Mouse (Mus musculus) lung, embryonic 15.5 days (tissue): ENCODE data around the gene Sp6. TPM values are rescaled to one million over a fixed set of nuclear protein-coding genes. Genes with fewer than 3 reads are reported as not detected.
A peak's percentile ranks its signal among the peaks of the same experiment; 100 is the strongest.

Experiments used
- ATAC-seq: fragments of 200-750 bp; cut with Nextera tagmentation; 2 replicates; pipeline ENCODE4 v1.8.0; 2017; ENCODE audit warnings: moderate number of reproducible peaks, borderline replicate concordance; ENCODE audit not compliant: low FRiP score, low TSS enrichment; ENCODE audit errors: extremely low read depth
- H3K27ac ChIP-seq: fragments of 300-500 bp; sonication (generic); 2 replicates; pipeline ENCODE4 v1.5.1; 2015; ENCODE audit warnings: moderate library complexity, mild to moderate bottlenecking, inconsistent platforms
- H3K27me3 ChIP-seq: fragments of 300-500 bp; sonication (generic); 2 replicates; pipeline ENCODE4 v1.6.1; 2015; ENCODE audit warnings: inconsistent platforms
- H3K36me3 ChIP-seq: fragments of 300-500 bp; sonication (generic); 2 replicates; pipeline ENCODE4 v1.6.1; 2015; ENCODE audit warnings: inconsistent platforms
- H3K4me1 ChIP-seq: fragments of 300-500 bp; sonication (generic); 2 replicates; pipeline ENCODE4 v1.6.1; 2015; ENCODE audit warnings: inconsistent platforms
- H3K4me2 ChIP-seq: fragments of 300-500 bp; sonication (generic); 2 replicates; pipeline ENCODE4 v1.6.1; 2015; ENCODE audit warnings: inconsistent platforms, mild to moderate bottlenecking, moderate library complexity
- H3K4me3 ChIP-seq: fragments of 300-500 bp; sonication (generic); 2 replicates; pipeline ENCODE4 v1.5.1; 2015; ENCODE audit warnings: mild to moderate bottlenecking, inconsistent platforms
- H3K9ac ChIP-seq: fragments of 300-500 bp; sonication (generic); 2 replicates; pipeline ENCODE4 v1.6.1; 2015; ENCODE audit warnings: inconsistent platforms
- H3K9me3 ChIP-seq: fragments of 300-500 bp; sonication (generic); 2 replicates; pipeline ENCODE4 v1.6.1; 2016; ENCODE audit warnings: inconsistent platforms
- WGBS: fragments of 180-500 bp; shearing (Covaris S2); methylation state at CpG from one replicate; pipeline ENCODE4 v1.1.7; 2015; 5-methylcytosine and 5-hydroxymethylcytosine counted together
- polyA plus RNA-seq: library from polyadenylated mRNA; unstranded; fragments of >200 nt; fragmentation: Nextera tagmentation; extraction: Ambion mirVana; gene quantifications from 2 replicates; pipeline ENCODE4 v1.2.1, GENCODE M21; 2015

The Sp6 gene
- polyA plus RNA-seq, 1 experiment from 2014 or later: 0.72 TPM

- Histone ChIP-seq H3K27ac (peak overlapping the region; percentile 84), H3K9ac (peak overlapping the region; percentile 60), H3K4me2 (peak overlapping the region; percentile 81), H3K4me1 (peaks cover 17% of the 10 kb centered on the region), H3K36me3 (no peaks in the 10 kb centered on the region), H3K9me3 (no peaks in the 10 kb centered on the region), H3K27me3 (no peaks in the 10 kb centered on the region), H3K4me3 (peak overlapping the region; percentile 57)
- WGBS: 12% methylated on average over 15 of the region's 15 CpGs
- no peak for ATAC-seq
Observed at GRCm38 (mm10) chr11:97030426-97030825, 17.2 kb downstream of the Sp6 start.

DNA sequence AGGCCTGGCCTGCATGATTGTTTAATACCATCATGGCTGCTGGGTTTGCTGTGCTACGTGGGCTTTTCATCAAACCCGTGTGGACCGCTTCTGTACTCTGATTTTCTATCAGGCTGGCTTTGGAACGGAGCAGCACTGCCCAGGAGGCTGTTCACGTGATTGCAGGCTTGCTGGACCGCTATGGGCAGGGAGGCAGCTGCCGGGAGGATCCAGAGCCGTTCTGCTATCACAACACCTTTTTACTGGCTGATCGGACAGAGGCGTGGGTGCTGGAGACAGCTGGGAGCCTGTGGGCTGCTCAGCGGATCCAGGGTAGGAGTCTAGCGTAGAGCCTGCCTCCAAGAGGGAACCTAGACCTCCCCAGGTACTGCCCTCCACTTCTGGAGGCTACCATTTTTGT is 18.8 kb downstream of the Sp6 start:
- Histone ChIP-seq H3K9me3 (no peaks in the 10 kb centered on the region), H3K4me3 (no peak overlapping the region), H3K9ac (no peak overlapping the region), H3K36me3 (no peaks in the 10 kb centered on the region), H3K27me3 (no peaks in the 10 kb centered on the region), H3K4me1 (peaks cover 12% of the 10 kb centered on the region), H3K4me2 (no peak overlapping the region), H3K27ac (no peak overlapping the region)
- whole genome bisulfite sequencing: 69% methylated on average over 12 of the region's 12 CpGs
- ATAC-seq: no peak

DNA sequence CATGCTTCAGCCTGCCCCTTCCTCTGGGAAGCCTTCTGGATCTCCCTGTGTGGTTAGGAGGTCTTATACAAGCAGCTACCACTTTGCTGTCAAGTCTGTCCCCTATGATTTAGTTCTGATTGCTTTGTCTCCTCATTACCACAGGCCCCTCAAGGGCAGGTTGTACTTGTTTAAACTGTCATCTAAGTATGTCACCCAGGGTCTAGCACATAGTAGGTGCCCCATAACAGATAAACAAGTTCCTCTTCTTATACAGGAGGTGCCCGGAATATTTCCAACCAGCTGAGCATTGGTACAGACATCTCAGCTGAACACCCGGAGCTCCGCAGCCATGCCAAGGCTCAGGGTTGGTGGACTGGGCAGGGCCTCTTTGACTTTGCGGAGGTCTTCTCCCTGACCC is 19.3 kb downstream of the Sp6 start:
- H3K36me3 ChIP-seq: no peaks in the 10 kb centered on the region
- no peaks in the 10 kb centered on the region for H3K9me3 ChIP-seq
- H3K9ac ChIP-seq: no peak overlapping the region
- no peak overlapping the region for H3K4me3 ChIP-seq
- H3K4me1 ChIP-seq: peaks cover 12% of the 10 kb centered on the region
- WGBS: 96% methylated on average over 4 of the region's 4 CpGs
- H3K27me3 ChIP-seq: no peaks in the 10 kb centered on the region
- H3K4me2 ChIP-seq: no peak overlapping the region
- no peak for ATAC-seq
- H3K27ac ChIP-seq: no peak overlapping the region

GRCm38 (mm10) chr11:97033781-97034180 is 20.6 kb downstream of the Sp6 start:
- no peak overlapping the region for H3K27ac ChIP-seq
- H3K36me3 ChIP-seq: no peaks in the 10 kb centered on the region
- no peaks in the 10 kb centered on the region for H3K9me3 ChIP-seq
- ATAC-seq: no peak
- H3K9ac ChIP-seq: no peak overlapping the region
- 85% methylated on average over 4 of the region's 4 CpGs for WGBS
- no peaks in the 10 kb centered on the region for H3K27me3 ChIP-seq
- H3K4me1 ChIP-seq: peaks cover 12% of the 10 kb centered on the region
- no peak overlapping the region for H3K4me3 ChIP-seq
- no peak overlapping the region for H3K4me2 ChIP-seq

- no peak overlapping the region for H3K4me3 ChIP-seq
- H3K9ac ChIP-seq: no peak overlapping the region
- H3K4me2 ChIP-seq: no peak overlapping the region
- no peak for ATAC-seq
- no peaks in the 10 kb centered on the region for H3K27me3 ChIP-seq
- H3K36me3 ChIP-seq: no peaks in the 10 kb centered on the region
- H3K9me3 ChIP-seq: no peaks in the 10 kb centered on the region
- peaks cover 7% of the 10 kb centered on the region; the same call in 1 of the 2 replicates for H3K4me1 ChIP-seq
- no peak overlapping the region for H3K27ac ChIP-seq
- WGBS: 60% methylated on average over 5 of the region's 5 CpGs
Observed at GRCm38 (mm10) chr11:97036141-97036540, 22.9 kb downstream of the Sp6 start.

DNA sequence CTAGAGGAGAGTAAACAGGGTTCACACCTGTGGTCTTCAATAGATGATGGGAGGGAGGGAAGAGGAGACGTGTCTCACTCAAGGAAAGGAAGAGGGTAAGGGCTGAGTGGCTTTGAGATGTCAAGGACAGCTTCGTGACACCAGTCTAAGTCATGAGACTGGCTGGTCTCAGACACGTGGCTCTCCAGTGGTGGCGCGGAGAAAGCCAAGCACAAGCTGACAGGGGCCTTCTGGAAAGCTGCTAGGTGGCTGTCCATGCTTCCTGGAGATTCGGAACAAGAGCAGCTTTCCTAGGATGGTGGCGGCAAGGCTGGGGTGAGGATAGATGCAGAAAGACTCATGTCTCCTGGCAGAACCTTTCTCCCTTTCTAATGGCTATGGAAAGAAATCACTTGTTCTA is 25.7 kb downstream of the Sp6 start:
- no peak overlapping the region for H3K9ac ChIP-seq
- H3K36me3 ChIP-seq: no peaks in the 10 kb centered on the region
- 51% methylated on average over 7 of the region's 7 CpGs for WGBS
- H3K27ac ChIP-seq: no peak overlapping the region
- no peak overlapping the region for H3K4me3 ChIP-seq
- ATAC-seq: no peak
- peaks cover 16% of the 10 kb centered on the region for H3K4me1 ChIP-seq
- no peaks in the 10 kb centered on the region for H3K27me3 ChIP-seq
- no peaks in the 10 kb centered on the region for H3K9me3 ChIP-seq
- no peak overlapping the region for H3K4me2 ChIP-seq

- 39% methylated on average over 12 of the region's 12 CpGs for WGBS
- H3K27me3 ChIP-seq: no peaks in the 10 kb centered on the region
- H3K4me3 ChIP-seq: peak overlapping the region; percentile 74
- H3K4me1 ChIP-seq: peaks cover 16% of the 10 kb centered on the region
- H3K9ac ChIP-seq: peak overlapping the region; percentile 54; the same call in 1 of the 2 replicates
- peaks cover 8% of the 10 kb centered on the region; the same call in 1 of the 2 replicates for H3K36me3 ChIP-seq
- no peaks in the 10 kb centered on the region for H3K9me3 ChIP-seq
- H3K4me2 ChIP-seq: peak overlapping the region; percentile 92
- ATAC-seq: no peak
- H3K27ac ChIP-seq: no peak overlapping the region
Observed at GRCm38 (mm10) chr11:97040301-97041021, 27.3 kb downstream of the Sp6 start.

DNA sequence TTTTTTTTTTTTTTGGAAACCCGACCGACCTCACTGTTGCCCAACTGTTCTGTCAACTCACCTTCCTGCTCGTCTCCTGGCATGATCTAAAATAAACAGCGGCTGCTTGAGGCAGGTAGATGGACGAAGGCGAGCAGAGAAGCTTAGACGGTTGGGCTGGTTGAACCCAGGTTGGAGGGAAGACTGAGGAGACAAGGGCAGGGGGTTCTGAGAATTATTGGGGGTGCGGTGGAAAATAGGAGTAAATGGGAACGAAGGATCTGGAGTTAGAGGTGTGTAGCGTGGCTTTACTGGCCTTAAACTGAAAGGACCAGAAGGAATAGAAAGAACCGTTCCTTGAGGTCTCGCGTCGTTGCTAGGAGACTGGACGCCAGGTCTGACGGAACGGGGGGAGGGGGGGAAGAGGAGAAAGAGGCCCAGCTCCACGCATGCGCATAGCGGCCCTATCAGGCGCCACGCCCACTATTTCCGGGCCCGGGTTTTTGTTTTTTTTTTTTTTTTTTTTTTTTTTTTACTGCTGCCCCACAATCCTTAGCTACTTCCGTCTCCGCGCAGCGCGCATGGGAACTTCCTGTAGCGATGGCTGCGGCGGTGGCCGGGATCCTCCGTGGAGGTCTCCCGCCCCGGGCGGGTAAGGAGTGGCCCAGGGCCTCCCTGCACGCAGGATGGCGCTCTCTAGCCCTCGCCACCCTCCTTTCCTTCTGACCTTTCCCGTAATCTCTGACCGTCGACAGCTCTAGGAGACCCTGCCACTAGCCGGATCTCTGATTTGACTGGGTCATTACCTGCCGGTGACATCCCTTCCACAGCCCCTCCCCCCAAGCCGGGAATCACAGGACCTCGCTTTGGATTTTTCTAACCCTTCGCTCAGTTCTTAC is 28.1 kb downstream of the Sp6 start, which contains the start of the genes Lrrc46 and Mrpl10:
TSS of gene Lrrc46 (minus strand) at position 386 of the 878 bp plus-strand sequence.
TSS of gene Mrpl10 (plus strand) at position 539 of the 878 bp plus-strand sequence.
- peak within 1 kb of the TSS; percentile 74 for H3K4me3 ChIP-seq

DNA sequence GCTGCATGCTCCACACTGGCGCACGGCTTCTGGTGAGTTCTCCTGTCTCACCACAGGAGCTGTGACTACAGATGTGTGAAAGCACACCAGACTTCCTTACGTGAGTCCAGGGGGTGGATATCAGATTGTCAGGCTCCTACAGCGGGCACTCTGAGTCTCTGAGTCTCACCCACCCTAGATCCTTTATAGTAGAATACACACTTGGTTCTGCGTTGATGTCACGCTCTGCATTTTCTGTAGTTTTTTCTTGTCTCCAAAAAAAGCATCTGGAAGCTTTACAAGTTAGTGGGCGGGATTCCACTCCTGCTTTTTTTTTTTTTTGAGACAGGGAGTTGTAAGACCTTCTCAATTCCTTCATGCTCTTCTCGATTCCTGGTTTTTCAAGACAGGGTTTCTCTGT is 31.7 kb downstream of the Sp6 start:
- Histone ChIP-seq H3K9me3 (no peaks in the 10 kb centered on the region), H3K27ac (no peak overlapping the region), H3K36me3 (peaks cover 37% of the 10 kb centered on the region), H3K4me1 (peaks cover 16% of the 10 kb centered on the region), H3K27me3 (no peaks in the 10 kb centered on the region), H3K4me3 (no peak overlapping the region), H3K4me2 (no peak overlapping the region), H3K9ac (no peak overlapping the region)
- no peak for ATAC-seq
- WGBS: 91% methylated on average over 8 of the region's 8 CpGs

More for the DNA sequence above, 28.1 kb downstream of the Sp6 start, which contains the start of the genes Lrrc46 and Mrpl10:
- peak; percentile 91 for ATAC-seq
- peak within 1 kb of the TSS; percentile 91 for H3K9ac ChIP-seq
- H3K4me1 ChIP-seq: peaks cover 16% of the 10 kb centered on the region
- H3K36me3 ChIP-seq: peaks cover 16% of the 10 kb centered on the region; the same call in 1 of the 2 replicates
- no peaks in the 10 kb centered on the region for H3K27me3 ChIP-seq
- no peaks in the 10 kb centered on the region for H3K9me3 ChIP-seq
- WGBS: under 1% methylated on average over 46 of the region's 48 CpGs
- 0 out of 2 replicates have a peak within 1 kb of the TSS, but pooled peaks have one; percentile 35 for H3K27ac ChIP-seq
- peak within 1 kb of the TSS; percentile 92 for H3K4me2 ChIP-seq

GRCm38 (mm10) chr11:97045861-97046260 is 32.7 kb downstream of the Sp6 start:
- peaks cover 17% of the 10 kb centered on the region for H3K4me1 ChIP-seq
- H3K27ac ChIP-seq: no peak overlapping the region
- H3K4me3 ChIP-seq: no peak overlapping the region
- no peaks in the 10 kb centered on the region for H3K9me3 ChIP-seq
- H3K36me3 ChIP-seq: peaks cover 37% of the 10 kb centered on the region
- 78% methylated on average over 7 of the region's 7 CpGs for WGBS
- no peak overlapping the region for H3K9ac ChIP-seq
- ATAC-seq: no peak
- H3K27me3 ChIP-seq: no peaks in the 10 kb centered on the region
- H3K4me2 ChIP-seq: no peak overlapping the region

DNA sequence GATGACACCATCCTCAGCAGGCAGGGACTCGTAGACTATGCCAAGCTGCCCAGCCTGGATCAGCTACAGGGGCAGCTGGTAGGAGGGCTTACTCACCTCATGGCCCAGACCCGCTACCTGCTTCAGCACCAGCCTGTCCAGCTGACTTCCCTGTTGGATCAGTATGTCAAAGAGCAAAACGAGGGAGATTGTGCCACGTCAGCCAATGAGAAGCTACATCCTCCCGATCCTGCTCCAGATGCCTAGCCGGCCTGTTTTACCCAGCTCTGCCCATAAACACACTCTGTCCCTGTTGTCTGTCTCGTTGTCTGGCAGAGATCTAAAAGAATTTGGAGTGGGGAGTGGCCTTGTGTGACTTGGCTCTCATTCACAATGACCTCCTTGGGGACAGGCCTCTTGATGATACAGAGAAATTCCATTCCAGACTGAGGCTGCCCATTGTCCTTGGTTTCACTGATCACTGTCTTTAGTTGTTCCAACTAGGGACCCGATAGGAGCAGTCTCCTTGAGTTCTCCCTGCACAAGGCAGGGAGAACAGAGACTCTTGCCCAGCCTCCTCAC is 35.0 kb downstream of the Sp6 start:
- WGBS: 77% methylated on average over 8 of the region's 8 CpGs
- no peak for ATAC-seq

More for the DNA sequence above, 35.0 kb downstream of the Sp6 start:
- peaks cover 37% of the 10 kb centered on the region for H3K36me3 ChIP-seq
- no peak overlapping the region for H3K9ac ChIP-seq
- no peaks in the 10 kb centered on the region for H3K27me3 ChIP-seq
- H3K4me3 ChIP-seq: no peak overlapping the region
- no peaks in the 10 kb centered on the region for H3K9me3 ChIP-seq
- peaks cover 25% of the 10 kb centered on the region for H3K4me1 ChIP-seq
- no peak overlapping the region for H3K27ac ChIP-seq
- no peak overlapping the region for H3K4me2 ChIP-seq
